Mouse (Mus musculus) bone marrow macrophage, adult 2 months (primary cell): ENCODE data around the gene Ctsw.

Experiments
- CTCF ChIP-seq: IDR thresholded peaks from 2 replicates; pipeline ENCODE4 v1.5.1; 2012; ENCODE audit warnings: low read depth, mild to moderate bottlenecking, low read length, moderate library complexity
- POLR2A ChIP-seq: IDR thresholded peaks from 2 replicates; pipeline ENCODE4 v1.6.1; 2012; ENCODE audit warnings: mild to moderate bottlenecking, low read depth, low read length, borderline replicate concordance

- TF ChIP-seq CTCF: no peak
- TF ChIP-seq POLR2A: no peak
Measured at GRCm38 (mm10) chr19:5486286-5486685, 18.0 kb upstream of the Ctsw start.
